Comparison of ENCODE assay signal across 8 mouse cellular contexts in the genomic region with DNA sequence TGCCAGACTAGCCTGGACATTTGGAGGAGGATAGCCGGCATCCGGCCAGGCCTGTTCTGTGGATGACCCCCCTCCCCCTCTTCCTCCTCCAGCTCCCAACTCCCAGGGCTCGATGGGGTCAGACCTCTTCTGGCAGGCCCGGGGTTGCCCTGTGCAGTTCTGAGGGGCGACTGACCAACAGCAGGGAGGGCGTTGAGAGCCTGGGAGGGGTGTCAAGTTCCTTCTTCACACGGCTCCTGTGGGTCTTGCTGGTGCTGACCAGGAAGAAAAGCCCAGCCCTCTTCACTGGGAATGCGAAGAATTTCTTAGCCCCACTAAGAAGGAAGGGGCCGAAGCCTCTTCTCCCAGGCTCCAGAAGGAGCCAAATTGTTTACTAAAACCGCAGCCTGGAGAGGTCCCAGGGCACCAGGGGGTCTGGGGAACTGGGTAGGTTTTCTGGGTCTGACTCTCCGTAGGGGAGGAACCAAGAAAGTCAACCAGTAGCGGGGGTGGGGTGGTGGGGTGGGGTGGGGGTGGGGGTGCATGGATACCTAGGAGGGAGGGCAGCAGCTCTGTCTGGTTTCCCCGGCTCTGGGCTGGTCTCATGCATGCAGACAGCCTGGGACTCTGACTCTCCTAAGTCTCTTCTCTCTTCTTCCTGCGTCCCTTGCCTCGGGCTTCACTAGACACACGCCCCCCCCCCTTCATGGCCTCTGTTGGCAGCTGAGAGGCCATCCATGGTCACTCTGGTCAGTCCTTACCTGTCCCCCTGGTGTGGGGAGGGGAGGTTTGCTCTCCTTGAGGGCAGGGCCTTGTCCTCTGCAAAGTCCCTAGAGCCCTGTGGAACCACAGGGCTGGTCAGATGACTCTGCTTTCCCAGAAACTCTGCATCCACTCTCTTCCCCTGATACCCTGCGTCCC. TPM values are rescaled to one million over a fixed set of nuclear protein-coding genes. Genes with fewer than 3 reads are reported as not detected.
DNase-seq lines count a peak whose midpoint lies in the region; ATAC-seq lines count a peak whose summit lies in the region.

No protein-coding gene starts in this region.

- peak overlapping the region; percentile 76 for H3K27ac ChIP-seq in midbrain, embryonic 10.5 days (replicated peaks)
- H3K27ac ChIP-seq in midbrain, embryonic 16.5 days (ENCODE audit: low read length) = no peak overlapping the region
- H3K27ac ChIP-seq in embryonic facial prominence, embryonic 12.5 days = peak overlapping the region; percentile 87

- ATAC-seq in midbrain, embryonic 16.5 days = no peak
- ATAC-seq in embryonic facial prominence, embryonic 12.5 days (ENCODE audit: insufficient number of reproducible peaks, insufficient read depth, low FRiP score, low TSS enrichment) = peak; percentile 48

- DNase-seq in midbrain, embryonic 10.5 days (ENCODE audit: low spot score) = peak; percentile 60
- DNase-seq in kidney, postnatal 10 days = peak; percentile 86
- DNase-seq in lung, postnatal 36 days = peak; percentile 78
- DNase-seq in frontal cortex, postnatal 14 days (ENCODE audit: low spot score in 2 of 2) = no peak
- no peak for DNase-seq in layer of hippocampus, adult 9-10 months (ENCODE audit: low spot score)
- no peak for DNase-seq in right cerebral cortex, adult 18-20 months

- no peak overlapping the region; the same call in 1 of the 2 replicates for H3K4me3 ChIP-seq in midbrain, embryonic 10.5 days
- no peak overlapping the region for H3K4me3 ChIP-seq in midbrain, embryonic 16.5 days (ENCODE audit: low read depth, low read length)
- no peak overlapping the region for H3K4me3 ChIP-seq in embryonic facial prominence, embryonic 12.5 days

- no peak overlapping the region for H3K4me2 ChIP-seq in midbrain, embryonic 16.5 days (ENCODE audit: low read length)
- peak overlapping the region; percentile 33 for H3K4me2 ChIP-seq in embryonic facial prominence, embryonic 12.5 days (replicated peaks)

- no peaks in the 10 kb centered on the region for H3K36me3 ChIP-seq in midbrain, embryonic 10.5 days
- H3K36me3 ChIP-seq in midbrain, embryonic 16.5 days (ENCODE audit: control insufficient read depth, insufficient read depth, low read length) = no peaks in the 10 kb centered on the region
- no peaks in the 10 kb centered on the region for H3K36me3 ChIP-seq in embryonic facial prominence, embryonic 12.5 days

- H3K9ac ChIP-seq in midbrain, embryonic 16.5 days (ENCODE audit: low read depth, low read length) = no peak overlapping the region
- H3K9ac ChIP-seq in embryonic facial prominence, embryonic 12.5 days = no peak overlapping the region; the same call in 1 of the 2 replicates

- H3K9me3 ChIP-seq in midbrain, embryonic 10.5 days (replicated peaks) = no peaks in the 10 kb centered on the region
- H3K9me3 ChIP-seq in midbrain, embryonic 16.5 days (replicated peaks; ENCODE audit: control insufficient read depth, low read length, poor library complexity, severe bottlenecking) = no peaks in the 10 kb centered on the region
- no peaks in the 10 kb centered on the region for H3K9me3 ChIP-seq in embryonic facial prominence, embryonic 12.5 days

- H3K4me1 ChIP-seq in midbrain, embryonic 10.5 days = peaks cover 33% of the 10 kb centered on the region
- no peaks in the 10 kb centered on the region for H3K4me1 ChIP-seq in midbrain, embryonic 16.5 days (ENCODE audit: control insufficient read depth, insufficient read depth, low read length)
- H3K4me1 ChIP-seq in embryonic facial prominence, embryonic 12.5 days = peaks cover 17% of the 10 kb centered on the region

- 15% methylated on average over 17 of the region's 17 CpGs for WGBS in midbrain, embryonic 10.5 days
- WGBS in midbrain, embryonic 16.5 days = 22% methylated on average over 17 of the region's 17 CpGs
- 7% methylated on average over 15 of the region's 17 CpGs for WGBS in embryonic facial prominence, embryonic 12.5 days

- H3K27me3 ChIP-seq in midbrain, embryonic 10.5 days (ENCODE audit: low read depth, poor library complexity, severe bottlenecking) = no peaks in the 10 kb centered on the region
- no peaks in the 10 kb centered on the region for H3K27me3 ChIP-seq in midbrain, embryonic 16.5 days (ENCODE audit: control insufficient read depth, insufficient read depth, low read depth, low read length)
- H3K27me3 ChIP-seq in embryonic facial prominence, embryonic 12.5 days = no peaks in the 10 kb centered on the region

RNA-seq across cellular contexts. Expression of gene Myh9, which starts 41.1 kb away (rescaled TPM):
- 29.0 and 29.4 TPM in 2 replicates for polyA plus RNA-seq in midbrain, embryonic 10.5 days (2016; fragmentation: Nextera tagmentation; extraction: Ambion mirVana)
- 9.5 and 11.2 TPM in 2 replicates for polyA plus RNA-seq in midbrain, embryonic 16.5 days (2015; fragmentation: Nextera tagmentation; extraction: Ambion mirVana)
- 37.3 and 37.9 TPM in 2 replicates for polyA plus RNA-seq in embryonic facial prominence, embryonic 12.5 days (2016; fragmentation: Nextera tagmentation; extraction: Ambion mirVana)

RNA-seq across cellular contexts. Expression of gene Txn2, which starts 45.8 kb away (rescaled TPM):
- 285 and 291 TPM in 2 replicates for polyA plus RNA-seq in midbrain, embryonic 10.5 days (2016; fragmentation: Nextera tagmentation; extraction: Ambion mirVana)
- 187 and 190 TPM in 2 replicates for polyA plus RNA-seq in midbrain, embryonic 16.5 days (2015; fragmentation: Nextera tagmentation; extraction: Ambion mirVana)
- polyA plus RNA-seq in embryonic facial prominence, embryonic 12.5 days (2016; fragmentation: Nextera tagmentation; extraction: Ambion mirVana) = 220 and 236 TPM in 2 replicates

Comparison
In these comparisons a context has a peak if more than half of its experiments do, and no peak if none do; other contexts are left out.
1. DNase-seq: peak in midbrain, embryonic 10.5 days (single experiment), kidney, postnatal 10 days (single experiment) and lung, postnatal 36 days (single experiment); none in frontal cortex, postnatal 14 days (0 of 2), layer of hippocampus, adult 9-10 months (single experiment) and right cerebral cortex, adult 18-20 months (single experiment).